Mouse (Mus musculus) cerebellum, adult 2 months (tissue): Measurements from ENCODE around the gene Ofd1.

Experiments
- CTCF ChIP-seq: fragments of 200-500 bp; IDR thresholded peaks from 2 replicates; pipeline ENCODE4 v1.5.1; 2011; ENCODE audit warnings: low read depth, mild to moderate bottlenecking, control low read depth, low read length, moderate library complexity, borderline replicate concordance; ENCODE audit not compliant: insufficient read depth
- POLR2A ChIP-seq: fragments of 200-500 bp; IDR thresholded peaks from 2 replicates; pipeline ENCODE4 v1.6.1; 2011; ENCODE audit warnings: low read length, control low read depth, borderline replicate concordance; ENCODE audit not compliant: insufficient read depth

DNA sequence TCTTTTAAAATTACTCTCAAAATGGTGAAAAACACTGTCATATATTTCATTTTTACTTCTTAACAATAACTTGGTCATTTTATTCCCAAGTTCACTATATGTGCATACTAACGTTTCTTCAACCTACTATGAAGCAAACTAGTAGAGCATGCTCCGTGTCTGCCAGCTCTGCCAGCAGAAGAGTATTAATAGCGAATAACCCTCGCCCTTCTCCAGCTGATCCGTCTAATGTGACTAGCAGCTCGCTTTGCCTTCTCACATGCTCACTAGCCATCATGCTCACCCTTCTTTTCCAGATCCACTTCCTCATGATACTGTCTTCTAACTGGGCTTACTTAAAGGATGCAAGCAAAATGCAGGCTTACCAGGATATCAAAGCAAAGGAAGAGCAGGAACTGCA, 53.8 kb downstream of the Ofd1 start:
- no peak for TF ChIP-seq POLR2A
- no peak for TF ChIP-seq CTCF
